8 mouse cellular contexts compared by ENCODE assay signal in the genomic region with DNA sequence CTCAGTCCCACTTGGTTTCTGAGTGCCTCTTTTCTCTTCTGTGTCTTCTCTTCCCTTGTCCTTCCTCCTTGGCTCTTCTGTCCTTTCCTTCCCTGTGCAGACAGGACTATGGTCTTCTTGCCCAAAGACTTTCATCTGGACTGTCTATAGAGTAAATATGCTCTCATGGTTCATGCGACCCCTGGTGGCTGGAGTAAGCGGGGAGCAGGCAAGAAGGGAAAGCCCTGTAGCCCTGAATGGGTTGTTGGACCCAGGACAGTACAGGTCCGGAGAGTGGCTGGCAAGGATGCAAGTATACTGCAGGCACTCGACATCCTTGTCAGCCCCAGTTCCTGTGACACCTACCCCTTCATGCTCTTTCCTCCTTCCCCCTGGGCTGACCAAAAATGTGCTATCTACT. TPM values are rescaled to one million over a fixed set of nuclear protein-coding genes. Genes with fewer than 3 reads are reported as not detected.
DNase-seq lines count a peak whose midpoint lies in the region; ATAC-seq and TF ChIP-seq lines count a peak whose summit lies in the region.

No protein-coding gene starts in this region.

- H3K4me3 ChIP-seq in small intestine, adult 2 months (ENCODE audit: low read depth, low read length), result no peak overlapping the region

- no peak overlapping the region for H3K27ac ChIP-seq in small intestine, adult 2 months (ENCODE audit: insufficient read depth, low read depth, low read length)

- peak; percentile 68 to 90 for DNase-seq in adrenal gland, adult (ENCODE audit: inconsistent age in 2 of 2, low spot score in 1 of 2)
- DNase-seq in adrenal gland, adult 8-10 months, result no peak
- DNase-seq in embryo, embryonic 11.5 days (ENCODE audit: low read depth, low spot score), result peak; percentile 48
- peak; percentile 75 to 83 for DNase-seq in heart, postnatal 36 days
- peak; percentile 52 to 53 for DNase-seq in layer of hippocampus, postnatal 36 days

- peaks cover 4% of the 10 kb centered on the region; the same call in 1 of the 2 replicates for H3K4me1 ChIP-seq in small intestine, adult 2 months (ENCODE audit: control insufficient read depth, insufficient read depth, insufficient read length, low read length)

- intact Hi-C loops in heart, postnatal 36 days (cut with DNase I), result loop anchor here (1.0 to 5.0 kb wide), 3 partner anchors 152 to 409 kb away; no protein-coding TSS in a partner anchor

- peaks cover 46% of the 10 kb centered on the region for H3K36me3 ChIP-seq in small intestine, adult 2 months (ENCODE audit: control insufficient read depth, insufficient read depth, low read length)

- WGBS in small intestine, adult 2 months, result 24% methylated on average over 4 of the region's 4 CpGs

- no peak for TF ChIP-seq POLR2A in small intestine, adult 2 months (IDR thresholded peaks at IDR 0.05; ENCODE audit: low read depth, low read length)

- peak; percentile 74; the same call in 1 of the 2 replicates for TF ChIP-seq CTCF in small intestine, adult 2 months (IDR thresholded peaks at IDR 0.05; ENCODE audit: extremely low read depth, insufficient read length, insufficient replicate concordance, low read depth, low read length)

- H3K27me3 ChIP-seq in small intestine, adult 2 months (ENCODE audit: control insufficient read depth, insufficient read depth, low read length), result no peaks in the 10 kb centered on the region

- peak; percentile 65 for ATAC-seq in activated CD4-positive, CD25-positive, alpha-beta regulatory T cell, adult 4 months
- peak; percentile 82 for ATAC-seq in megakaryocyte, adult 5-6 weeks (ENCODE audit: poor library complexity, severe bottlenecking)

RNA-seq across cellular contexts. Expression of a gene that starts 5.2 kb away (rescaled TPM):
- total RNA-seq in adrenal gland, adult 8-10 months (2022), result 10 to 100 TPM; 18.2 to 27.8 (median 23.5) TPM
- 10 to 100 TPM; 14.1 to 17.1 TPM for polyA plus RNA-seq in activated CD4-positive, CD25-positive, alpha-beta regulatory T cell, adult 4 months (2017; shearing (Covaris generic))
- total RNA-seq in heart, postnatal 36 days (2021), result 10 to 100 TPM; 21.5 to 24.0 TPM
- 10 to 100 TPM; 27.9 to 30.2 TPM for total RNA-seq in layer of hippocampus, postnatal 36 days (2021)
- total RNA-seq in megakaryocyte, adult 5-6 weeks (2015), result 19.7 and 23.5 TPM in 2 replicates
- total RNA-seq in megakaryocyte, adult 5-6 weeks (2017), result 14.8 and 28.3 TPM in 2 replicates
- 27.1 and 54.9 TPM in 2 replicates for polyA plus RNA-seq in small intestine, adult 2 months (2012; rRNA removed)

RNA-seq across cellular contexts. Expression of a gene that starts 12.2 kb away (rescaled TPM):
- total RNA-seq in adrenal gland, adult 8-10 months (2022), result 100 to 1,000 TPM; 199 to 239 (median 228) TPM
- polyA plus RNA-seq in activated CD4-positive, CD25-positive, alpha-beta regulatory T cell, adult 4 months (2017; shearing (Covaris generic)), result 10 to 100 TPM; 15.7 to 20.3 TPM
- 10 to 100 TPM; 46.0 to 68.1 TPM for total RNA-seq in heart, postnatal 36 days (2021)
- total RNA-seq in layer of hippocampus, postnatal 36 days (2021), result 100 to 1,000 TPM; 136 to 157 TPM
- total RNA-seq in megakaryocyte, adult 5-6 weeks (2015), result 27.2 and 29.7 TPM in 2 replicates
- total RNA-seq in megakaryocyte, adult 5-6 weeks (2017), result 48.3 and 49.7 TPM in 2 replicates
- polyA plus RNA-seq in small intestine, adult 2 months (2012; rRNA removed), result 34.3 and 38.3 TPM in 2 replicates

RNA-seq across cellular contexts. Expression of a gene that starts 15.5 kb away (rescaled TPM):
- 1,000 to 10,000 TPM; 1,115 to 1,314 (median 1,244) TPM for total RNA-seq in adrenal gland, adult 8-10 months (2022)
- 1,000 to 10,000 TPM; 3,659 to 4,118 TPM for polyA plus RNA-seq in activated CD4-positive, CD25-positive, alpha-beta regulatory T cell, adult 4 months (2017; shearing (Covaris generic))
- total RNA-seq in heart, postnatal 36 days (2021), result 100 to 1,000 TPM; 793 to 858 TPM
- 100 to 1,000 TPM; 660 to 671 TPM for total RNA-seq in layer of hippocampus, postnatal 36 days (2021)
- total RNA-seq in megakaryocyte, adult 5-6 weeks (2015), result 2,100 and 2,121 TPM in 2 replicates
- 1,309 and 1,413 TPM in 2 replicates for total RNA-seq in megakaryocyte, adult 5-6 weeks (2017)
- 40.0 and 48.3 TPM in 2 replicates for polyA plus RNA-seq in small intestine, adult 2 months (2012; rRNA removed)

RNA-seq across cellular contexts. Expression of a gene that starts 15.9 kb away (rescaled TPM):
- 100 to 1,000 TPM in 2 of 4 experiments, 10 to 100 TPM in 2; 86.0 to 116 (median 98.3) TPM for total RNA-seq in adrenal gland, adult 8-10 months (2022)
- polyA plus RNA-seq in activated CD4-positive, CD25-positive, alpha-beta regulatory T cell, adult 4 months (2017; shearing (Covaris generic)), result 100 to 1,000 TPM; 119 to 162 TPM
- 10 to 100 TPM; 33.0 to 36.3 TPM for total RNA-seq in heart, postnatal 36 days (2021)
- total RNA-seq in layer of hippocampus, postnatal 36 days (2021), result 10 to 100 TPM; 64.3 to 79.1 TPM
- total RNA-seq in megakaryocyte, adult 5-6 weeks (2015), result 91.3 and 95.4 TPM in 2 replicates
- 24.1 and 32.5 TPM in 2 replicates for total RNA-seq in megakaryocyte, adult 5-6 weeks (2017)
- 20.0 and 36.5 TPM in 2 replicates for polyA plus RNA-seq in small intestine, adult 2 months (2012; rRNA removed)

RNA-seq across cellular contexts. Expression of a gene that starts 26.9 kb away (rescaled TPM):
- 10 to 100 TPM; 14.9 to 29.6 (median 25.7) TPM for total RNA-seq in adrenal gland, adult 8-10 months (2022)
- 10 to 100 TPM; 20.3 to 27.3 TPM for polyA plus RNA-seq in activated CD4-positive, CD25-positive, alpha-beta regulatory T cell, adult 4 months (2017; shearing (Covaris generic))
- total RNA-seq in heart, postnatal 36 days (2021), result 1 to 10 TPM; 8.1 to 8.8 TPM
- total RNA-seq in layer of hippocampus, postnatal 36 days (2021), result 10 to 100 TPM; 23.0 to 28.7 TPM
- total RNA-seq in megakaryocyte, adult 5-6 weeks (2015), result 24.5 TPM in 2 replicates
- 19.8 and 27.1 TPM in 2 replicates for total RNA-seq in megakaryocyte, adult 5-6 weeks (2017)
- polyA plus RNA-seq in small intestine, adult 2 months (2012; rRNA removed), result 17.8 and 21.3 TPM in 2 replicates
